Mouse (Mus musculus) MEL (cell line): ENCODE results near the gene Palm3. TPM values are rescaled to one million over a fixed set of nuclear protein-coding genes. Genes with fewer than 3 reads are reported as not detected.

Experiments
- DNase-seq: peaks from one replicate; pipeline ENCODE4 v3.0.0; 2011; ENCODE audit warnings: low read depth, low spot score
- H3K27ac ChIP-seq: 2 replicates; pipeline ENCODE4 v1.5.1; 2012; ENCODE audit warnings: low read depth, mild to moderate bottlenecking, control low read depth, low read length, moderate library complexity; ENCODE audit not compliant: control insufficient read depth
- H3K27me3 ChIP-seq, 2 experiments: fragments of 150-350 bp in 1 of 2; sonication (generic) in 1 of 2; 2 replicates each; pipeline ENCODE4 v1.6.1; 2012; ENCODE audit warnings: low read length in 2 of 2, mild to moderate bottlenecking in 2 of 2, improper control_type of control experiment in 1 of 2, moderate library complexity in 1 of 2; ENCODE audit not compliant: insufficient read depth in 2 of 2, control insufficient read depth in 1 of 2
- H3K36me3 ChIP-seq, 2 experiments: 2 replicates each; pipeline ENCODE4 v1.6.1; 2012 to 2014; ENCODE audit warnings: low read length in 2 of 2, improper control_type of control experiment in 1 of 2, inconsistent platforms in 1 of 2, mild to moderate bottlenecking in 1 of 2; ENCODE audit not compliant: insufficient read depth in 2 of 2, control insufficient read depth in 1 of 2
- H3K4me1 ChIP-seq, 2 experiments: fragments of 150-350 bp in 1 of 2; sonication (generic) in 1 of 2; 2 replicates each; pipeline ENCODE4 v1.6.1; 2012; ENCODE audit warnings: low read length in 2 of 2, improper control_type of control experiment in 1 of 2, mild to moderate bottlenecking in 1 of 2; ENCODE audit not compliant: insufficient read depth in 2 of 2, control insufficient read depth in 1 of 2
- H3K4me3 ChIP-seq, 2 experiments: fragments of 150-350 bp in 1 of 2; sonication (generic) in 1 of 2; 2 replicates each; pipeline ENCODE4 v1.5.1; 2012; ENCODE audit warnings: low read depth in 2 of 2, low read length in 2 of 2, mild to moderate bottlenecking in 2 of 2, moderate library complexity in 2 of 2, control low read depth in 1 of 2, improper control_type of control experiment in 1 of 2; ENCODE audit not compliant: control insufficient read depth in 1 of 2, insufficient read depth in 1 of 2
- H3K79me2 ChIP-seq: 2 replicates; pipeline ENCODE4 v1.6.1; 2012; ENCODE audit warnings: mild to moderate bottlenecking, low read length, moderate library complexity; ENCODE audit not compliant: control insufficient read depth, poor library complexity, insufficient read depth
- H3K9ac ChIP-seq: 2 replicates; pipeline ENCODE4 v1.6.1; 2012; ENCODE audit warnings: low read depth, mild to moderate bottlenecking, control low read depth, low read length, moderate library complexity; ENCODE audit not compliant: control insufficient read depth, poor library complexity, severe bottlenecking
- H3K9me3 ChIP-seq: fragments of 150-350 bp; sonication (generic); replicated peaks from 2 replicates; pipeline ENCODE4 v1.6.1; 2012; ENCODE audit warnings: mild to moderate bottlenecking, low read length, improper control_type of control experiment, moderate library complexity; ENCODE audit not compliant: insufficient read depth
- CHD1 ChIP-seq: IDR thresholded peaks from 2 replicates; pipeline ENCODE4 v1.6.1; 2012; ENCODE audit warnings: low read depth, mild to moderate bottlenecking, inconsistent platforms, low read length, improper control_type of control experiment
- CHD2 ChIP-seq: IDR thresholded peaks from 2 replicates; pipeline ENCODE4 v1.6.1; 2011; ENCODE audit warnings: low read length, improper control_type of control experiment
- EP300 ChIP-seq, 2 experiments: IDR thresholded peaks; 2 replicates each; pipeline ENCODE4 v1.6.1; 2011; ENCODE audit warnings: improper control_type of control experiment in 2 of 2, low read length in 2 of 2, low read depth in 1 of 2, mild to moderate bottlenecking in 1 of 2
- GABPA ChIP-seq: IDR thresholded peaks from 2 replicates; pipeline ENCODE4 v1.6.1; 2012; ENCODE audit warnings: low read depth, mild to moderate bottlenecking, inconsistent platforms, low read length, improper control_type of control experiment, moderate library complexity
- GATA1 ChIP-seq: IDR thresholded peaks from 2 replicates; pipeline ENCODE4 v1.6.1; 2011; ENCODE audit warnings: low read depth, low read length, improper control_type of control experiment
- HCFC1 ChIP-seq: IDR thresholded peaks from 2 replicates; pipeline ENCODE4 v1.6.1; 2012; ENCODE audit warnings: low read depth, mild to moderate bottlenecking, inconsistent platforms, low read length, improper control_type of control experiment, moderate library complexity
- MXI1 ChIP-seq: IDR thresholded peaks from 2 replicates; pipeline ENCODE4 v1.6.1; 2011; ENCODE audit warnings: mild to moderate bottlenecking, low read depth, low read length, improper control_type of control experiment
- MYB ChIP-seq: IDR thresholded peaks from 2 replicates; pipeline ENCODE4 v1.6.1; 2011; ENCODE audit warnings: mild to moderate bottlenecking, low read depth, low read length, improper control_type of control experiment
- MYC ChIP-seq: IDR thresholded peaks from 2 replicates; pipeline ENCODE4 v1.6.1; 2011; ENCODE audit warnings: low read depth, mild to moderate bottlenecking, low read length, improper control_type of control experiment, moderate library complexity
- NELFE ChIP-seq: IDR thresholded peaks from 2 replicates; pipeline ENCODE4 v1.6.1; 2011; ENCODE audit warnings: low read depth, low read length, improper control_type of control experiment
- NRF1 ChIP-seq: IDR thresholded peaks from 2 replicates; pipeline ENCODE4 v1.6.1; 2014; ENCODE audit warnings: low read depth, mild to moderate bottlenecking, inconsistent platforms, low read length, improper control_type of control experiment, moderate library complexity; ENCODE audit not compliant: poor library complexity, insufficient read depth, severe bottlenecking
- POLR2A ChIP-seq, 2 experiments: IDR thresholded peaks; 2 replicates each; pipeline ENCODE4 v1.6.1; 2011 to 2012; ENCODE audit warnings: low read length in 2 of 2, mild to moderate bottlenecking in 2 of 2, control low read depth in 1 of 2, improper control_type of control experiment in 1 of 2, low read depth in 1 of 2, moderate library complexity in 1 of 2; ENCODE audit not compliant: control insufficient read depth in 1 of 2, insufficient read depth in 1 of 2, poor library complexity in 1 of 2
- POLR2AphosphoS2 ChIP-seq: IDR thresholded peaks from 2 replicates; pipeline ENCODE4 v1.6.1; 2011; ENCODE audit warnings: low read length, improper control_type of control experiment
- RAD21 ChIP-seq: IDR thresholded peaks from 2 replicates; pipeline ENCODE4 v1.6.1; 2011; ENCODE audit warnings: mild to moderate bottlenecking, low read depth, low read length, improper control_type of control experiment
- RCOR1 ChIP-seq: IDR thresholded peaks from 2 replicates; pipeline ENCODE4 v1.6.1; 2012; ENCODE audit warnings: low read depth, mild to moderate bottlenecking, inconsistent platforms, low read length, improper control_type of control experiment
- UBTF ChIP-seq: IDR thresholded peaks from 2 replicates; pipeline ENCODE4 v1.6.1; 2012; ENCODE audit warnings: low read depth, mild to moderate bottlenecking, inconsistent platforms, low read length, improper control_type of control experiment, moderate library complexity, borderline replicate concordance; ENCODE audit not compliant: insufficient read depth
- USF1 ChIP-seq: IDR thresholded peaks from 2 replicates; pipeline ENCODE4 v1.6.1; 2014; ENCODE audit warnings: low read depth, mild to moderate bottlenecking, inconsistent platforms, low read length, improper control_type of control experiment, moderate library complexity
- ZC3H11A ChIP-seq: IDR thresholded peaks from 2 replicates; pipeline ENCODE4 v1.6.1; 2012; ENCODE audit warnings: low read depth, mild to moderate bottlenecking, inconsistent platforms, low read length, improper control_type of control experiment
- ZMIZ1 ChIP-seq: IDR thresholded peaks from 2 replicates; pipeline ENCODE4 v1.6.1; 2012; ENCODE audit warnings: low read depth, mild to moderate bottlenecking, inconsistent platforms, low read length, improper control_type of control experiment, moderate library complexity
- ZNF384 ChIP-seq: IDR thresholded peaks from 2 replicates; pipeline ENCODE4 v1.6.1; 2012; ENCODE audit warnings: low read depth, mild to moderate bottlenecking, inconsistent platforms, low read length, improper control_type of control experiment
- polyA plus RNA-seq, 2 experiments: library from polyadenylated mRNA; stranded (reverse) in 1 of 2; unstranded in 1 of 2; fragments of >175 nt in 1 of 2; fragments of >200 nt in 1 of 2; gene quantifications; 2 replicates each; pipeline versions ENCODE4 v1.2.1 to v1.2.4; 2012; ENCODE audit warnings: low replicate concordance in 2 of 2, low read depth in 1 of 2; ENCODE audit not compliant: insufficient read length in 2 of 2, insufficient read depth in 1 of 2, missing spikeins in 1 of 2
- total RNA-seq: library from RNA; depleted of rRNA; stranded (reverse); fragments of 300-350 nt; gene quantifications from 2 replicates; pipeline ENCODE4 v1.2.3, GENCODE M21; 2012

Gene Palm3
- total and polyA plus RNA-seq, 3 experiments, result 0.65 to 3.6 TPM; not detected in 1

DNA sequence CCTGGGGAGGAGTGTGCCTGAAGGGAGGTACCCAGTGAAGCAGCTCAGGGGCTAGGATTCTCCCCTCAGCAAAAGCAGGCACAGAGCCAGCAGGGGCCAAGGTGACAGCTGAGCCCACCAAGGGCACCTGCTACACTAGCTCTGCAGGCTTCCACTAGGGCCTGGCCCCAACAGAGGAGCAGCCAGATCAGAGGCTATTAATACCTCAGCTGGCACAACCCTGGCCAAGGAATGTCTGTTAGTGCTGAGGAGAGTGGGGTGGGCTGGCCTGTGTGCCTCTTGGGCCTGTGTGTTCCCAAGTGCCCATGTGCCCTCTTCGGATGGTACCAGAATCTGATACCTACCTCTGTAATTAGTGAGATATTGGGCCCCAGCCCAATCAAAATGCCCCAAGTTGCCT, 41.0 kb upstream of the Palm3 start:
- no peaks in the 10 kb centered on the region for H3K27me3 ChIP-seq
- no peak overlapping the region for H3K9ac ChIP-seq
- H3K9me3 ChIP-seq, result no peaks in the 10 kb centered on the region
- no peak overlapping the region for H3K27ac ChIP-seq
- H3K4me3 ChIP-seq, result no peak overlapping the region
- H3K79me2 ChIP-seq, result no peaks in the 10 kb centered on the region
- H3K4me1 ChIP-seq, result peaks cover 8 to 11% of the 10 kb centered on the region in 2 experiments
- TF ChIP-seq ZC3H11A (no peak), RAD21 (no peak), GABPA (no peak), RCOR1 (no peak)
- no peak for DNase-seq
- peaks cover 0 to 6% of the 10 kb centered on the region in 2 experiments; a peak in 3 of 4 replicates for H3K36me3 ChIP-seq

DNA sequence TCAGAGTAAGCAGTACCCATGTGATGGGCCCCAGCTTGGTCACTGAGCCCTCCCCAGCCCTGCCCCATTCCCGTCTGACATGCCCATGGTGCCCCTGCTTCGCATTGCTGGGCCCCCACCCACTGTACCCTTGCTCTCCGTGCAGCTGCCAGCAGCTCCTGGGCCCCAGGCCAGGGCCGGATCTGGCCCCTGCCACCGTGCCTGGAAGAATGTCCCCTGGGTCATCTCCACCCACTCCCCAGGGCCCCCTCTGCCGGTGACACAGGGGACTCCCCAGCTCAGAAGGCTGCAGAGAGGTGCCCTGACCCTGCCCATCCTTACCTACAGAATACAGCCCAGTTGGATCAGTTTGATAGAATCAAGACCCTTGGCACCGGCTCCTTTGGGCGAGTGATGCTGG, 40.4 kb upstream of the Palm3 start:
- DNase-seq, result no peak
- Histone ChIP-seq H3K4me1 (peaks cover 8 to 11% of the 10 kb centered on the region in 2 experiments), H3K27me3 (no peaks in the 10 kb centered on the region), H3K79me2 (no peaks in the 10 kb centered on the region), H3K9me3 (no peaks in the 10 kb centered on the region), H3K36me3 (peaks cover 0 to 6% of the 10 kb centered on the region in 2 experiments; a peak in 3 of 4 replicates), H3K9ac (no peak overlapping the region), H3K4me3 (no peak overlapping the region), H3K27ac (no peak overlapping the region)
- no peak for TF ChIP-seq CHD2
- TF ChIP-seq UBTF, result no peak
- no peak for TF ChIP-seq ZMIZ1
- TF ChIP-seq MYB, result no peak
- no peak for TF ChIP-seq MXI1
- TF ChIP-seq ZNF384, result no peak
- TF ChIP-seq NRF1, result no peak
- no peak for TF ChIP-seq POLR2AphosphoS2
- no peak for TF ChIP-seq RCOR1
- no peak for TF ChIP-seq HCFC1
- no peak for TF ChIP-seq RAD21
- no peak for TF ChIP-seq POLR2A (IDR thresholded peaks at IDR 0.05; ENCODE audit: control insufficient read depth in 1 of 2, insufficient read depth in 1 of 2, low read depth in 1 of 2, low read length in 2 of 2, poor library complexity in 1 of 2)
- no peak for TF ChIP-seq EP300 (IDR thresholded peaks at IDR 0.05; ENCODE audit: low read depth in 1 of 2, low read length in 2 of 2)

DNA sequence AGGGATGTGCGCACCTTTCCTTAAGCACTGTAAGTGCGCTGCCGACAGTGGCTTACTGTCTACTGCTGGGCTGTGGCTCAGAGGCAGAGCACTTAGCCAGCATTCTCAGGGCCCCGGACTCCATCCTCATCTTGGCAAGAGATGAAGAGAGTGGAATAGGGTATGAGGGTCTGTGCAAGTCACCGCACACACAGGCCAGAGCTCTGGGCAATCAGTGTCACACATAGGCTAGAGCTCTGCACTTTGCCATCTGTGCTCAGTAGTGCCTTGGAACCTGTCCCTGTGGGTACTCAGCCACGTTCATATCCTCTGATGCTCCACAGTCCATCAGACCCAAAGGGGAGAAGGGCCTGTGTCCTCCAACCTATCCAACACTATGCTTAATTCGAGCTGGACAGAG, 39.7 kb upstream of the Palm3 start:
- Histone ChIP-seq H3K4me1 (peaks cover 8 to 11% of the 10 kb centered on the region in 2 experiments), H3K27me3 (no peaks in the 10 kb centered on the region), H3K79me2 (no peaks in the 10 kb centered on the region), H3K9me3 (no peaks in the 10 kb centered on the region), H3K36me3 (peaks cover 0 to 6% of the 10 kb centered on the region in 2 experiments; a peak in 3 of 4 replicates), H3K4me3 (no peak overlapping the region), H3K9ac (no peak overlapping the region), H3K27ac (no peak overlapping the region)
- no peak for DNase-seq
- TF ChIP-seq USF1, result no peak
- no peak for TF ChIP-seq HCFC1
- no peak for TF ChIP-seq NRF1
- no peak for TF ChIP-seq CHD1
- TF ChIP-seq GATA1, result no peak
- no peak for TF ChIP-seq MYC
- TF ChIP-seq EP300 (IDR thresholded peaks at IDR 0.05; ENCODE audit: low read depth in 1 of 2, low read length in 2 of 2), result no peak
- no peak for TF ChIP-seq NELFE
